In the genomic region with DNA sequence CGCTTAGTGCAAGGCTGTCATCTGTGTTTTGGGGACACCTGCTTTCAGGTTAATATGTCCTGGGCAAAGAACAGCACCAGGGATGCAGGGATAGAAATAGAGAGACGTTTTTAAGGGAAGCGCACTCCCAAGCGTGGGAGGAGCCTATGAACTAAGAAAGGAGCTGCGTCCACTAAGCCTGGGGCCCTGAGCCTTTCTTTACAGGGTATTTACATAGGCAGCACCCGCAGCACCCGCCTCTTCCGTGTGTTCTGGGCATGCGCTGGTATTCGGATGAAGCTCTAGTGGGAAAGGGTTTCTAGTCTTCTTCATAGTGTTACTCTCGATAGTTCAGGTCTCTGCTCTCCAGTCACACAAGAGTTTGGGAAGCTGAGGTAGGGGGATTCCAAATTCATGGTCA, we compare ENCODE assay signal across 8 mouse cellular contexts.
A peak's percentile ranks its signal among the peaks of the same experiment; 100 is the strongest.
DNase-seq lines count a peak whose midpoint lies in the region; ATAC-seq and TF ChIP-seq lines count a peak whose summit lies in the region.
"Had no signal": no experiment of that assay in that cellular context is flagged by ENCODE, and none has a peak within 500 bp of the region (broad histone marks: within the 10 kb centered on the region; RNA-seq: fewer than 3 reads in every experiment).

No protein-coding gene starts in this region.

- no peaks in the 10 kb centered on the region for H3K9me3 ChIP-seq in kidney, embryonic 16.5 days (ENCODE audit: low read length)
- no peaks in the 10 kb centered on the region for H3K9me3 ChIP-seq in hindbrain, embryonic 15.5 days
- H3K9me3 ChIP-seq: liver, embryonic 13.5 days had no signal

- no peak for DNase-seq in kidney, adult 2 months
- DNase-seq in embryo, embryonic 9.5 days (ENCODE audit: extremely low spot score): peak; percentile 26
- peak; percentile 59 for DNase-seq in retina, postnatal 1 day
- no peak for DNase-seq in thymus, adult 18-20 months
- DNase-seq in left cerebral cortex, adult 18-20 months (ENCODE audit: low spot score in 2 of 2): no peak
- DNase-seq: liver, embryonic 13.5 days had no signal

- no peak for TF ChIP-seq POLR2A in kidney, adult 2 months (IDR thresholded peaks at IDR 0.05; ENCODE audit: low read depth, low read length)

- no peak overlapping the region for H3K4me3 ChIP-seq in kidney, embryonic 16.5 days (ENCODE audit: low read length)
- no peak overlapping the region for H3K4me3 ChIP-seq in kidney, adult 2 months (ENCODE audit: insufficient read depth, low read depth, low read length)
- H3K4me3 ChIP-seq in hindbrain, embryonic 15.5 days: no peak overlapping the region
- H3K4me3 ChIP-seq: liver, embryonic 13.5 days had no signal

- peaks cover 23% of the 10 kb centered on the region for H3K4me1 ChIP-seq in kidney, embryonic 16.5 days (ENCODE audit: insufficient read depth, low read length)
- H3K4me1 ChIP-seq in kidney, adult 2 months (ENCODE audit: control insufficient read depth, insufficient read depth, low read length): no peaks in the 10 kb centered on the region
- H3K4me1 ChIP-seq in hindbrain, embryonic 15.5 days (replicated peaks): peaks cover 40% of the 10 kb centered on the region

- H3K9ac ChIP-seq in kidney, embryonic 16.5 days (replicated peaks; ENCODE audit: low read length): no peak overlapping the region
- no peak overlapping the region for H3K9ac ChIP-seq in hindbrain, embryonic 15.5 days
- H3K9ac ChIP-seq: liver, embryonic 13.5 days had no signal

- TF ChIP-seq CTCF in kidney, adult 2 months (conservative IDR thresholded peaks at IDR 0.05; ENCODE audit: insufficient read depth, insufficient read length, low read depth, low read length): no peak

- no peak overlapping the region for H3K27ac ChIP-seq in kidney, embryonic 16.5 days (ENCODE audit: low read length)
- no peak overlapping the region for H3K27ac ChIP-seq in kidney, adult 2 months (ENCODE audit: insufficient read depth, low read depth, low read length)
- H3K27ac ChIP-seq in hindbrain, embryonic 15.5 days (replicated peaks): no peak overlapping the region
- H3K27ac ChIP-seq: liver, embryonic 13.5 days had no signal

- H3K27me3 ChIP-seq in kidney, embryonic 16.5 days (ENCODE audit: insufficient read depth, low read length): no peaks in the 10 kb centered on the region
- H3K27me3 ChIP-seq in kidney, adult 2 months (replicated peaks; ENCODE audit: control insufficient read depth, insufficient read depth, low read length): no peaks in the 10 kb centered on the region
- H3K27me3 ChIP-seq in hindbrain, embryonic 15.5 days: no peaks in the 10 kb centered on the region
- H3K27me3 ChIP-seq: liver, embryonic 13.5 days had no signal

- 47% methylated on average over 11 of the region's 11 CpGs for WGBS in kidney, embryonic 16.5 days
- WGBS in kidney, adult 2 months: 52% methylated on average over 11 of the region's 11 CpGs
- 22% methylated on average over 11 of the region's 11 CpGs for WGBS in hindbrain, embryonic 15.5 days

- H3K4me2 ChIP-seq in kidney, embryonic 16.5 days (replicated peaks; ENCODE audit: low read depth, low read length): no peak overlapping the region; the same call in 1 of the 2 replicates
- H3K4me2 ChIP-seq in hindbrain, embryonic 15.5 days: peak overlapping the region; percentile 18
- H3K4me2 ChIP-seq: liver, embryonic 13.5 days had no signal

- ATAC-seq in kidney, embryonic 16.5 days (ENCODE audit: low FRiP score, low TSS enrichment): peak; percentile 47; the same call in 1 of the 2 replicates
- no peak; the same call in 1 of the 2 replicates for ATAC-seq in hindbrain, embryonic 15.5 days (ENCODE audit: low FRiP score, low read depth)

- no peaks in the 10 kb centered on the region for H3K36me3 ChIP-seq in kidney, embryonic 16.5 days (ENCODE audit: insufficient read depth, low read length)
- no peaks in the 10 kb centered on the region for H3K36me3 ChIP-seq in kidney, adult 2 months (ENCODE audit: control insufficient read depth, insufficient read depth, low read length)
- no peaks in the 10 kb centered on the region for H3K36me3 ChIP-seq in hindbrain, embryonic 15.5 days
- H3K36me3 ChIP-seq: liver, embryonic 13.5 days had no signal

Comparison
In these comparisons a context has a peak if more than half of its experiments do, and no peak if none do; other contexts are left out.
1. DNase-seq: peak in embryo, embryonic 9.5 days (single experiment) and retina, postnatal 1 day (single experiment); none in kidney, adult 2 months (single experiment), thymus, adult 18-20 months (0 of 2) and left cerebral cortex, adult 18-20 months (0 of 2).